Mouse (Mus musculus): ENCODE data around the gene Gm45711. TPM values are rescaled to one million over a fixed set of nuclear protein-coding genes. Genes with fewer than 3 reads are reported as not detected.
"Not testable (repeated sequence)": the region's sequence is repeated elsewhere in the genome, so short reads cannot be mapped to it uniquely, and the experiment has no call there.

Gm45711 gene
- not detected in 2 replicates for polyA plus RNA-seq (2015; fragmentation: Nextera tagmentation; extraction: Ambion mirVana)

DNA sequence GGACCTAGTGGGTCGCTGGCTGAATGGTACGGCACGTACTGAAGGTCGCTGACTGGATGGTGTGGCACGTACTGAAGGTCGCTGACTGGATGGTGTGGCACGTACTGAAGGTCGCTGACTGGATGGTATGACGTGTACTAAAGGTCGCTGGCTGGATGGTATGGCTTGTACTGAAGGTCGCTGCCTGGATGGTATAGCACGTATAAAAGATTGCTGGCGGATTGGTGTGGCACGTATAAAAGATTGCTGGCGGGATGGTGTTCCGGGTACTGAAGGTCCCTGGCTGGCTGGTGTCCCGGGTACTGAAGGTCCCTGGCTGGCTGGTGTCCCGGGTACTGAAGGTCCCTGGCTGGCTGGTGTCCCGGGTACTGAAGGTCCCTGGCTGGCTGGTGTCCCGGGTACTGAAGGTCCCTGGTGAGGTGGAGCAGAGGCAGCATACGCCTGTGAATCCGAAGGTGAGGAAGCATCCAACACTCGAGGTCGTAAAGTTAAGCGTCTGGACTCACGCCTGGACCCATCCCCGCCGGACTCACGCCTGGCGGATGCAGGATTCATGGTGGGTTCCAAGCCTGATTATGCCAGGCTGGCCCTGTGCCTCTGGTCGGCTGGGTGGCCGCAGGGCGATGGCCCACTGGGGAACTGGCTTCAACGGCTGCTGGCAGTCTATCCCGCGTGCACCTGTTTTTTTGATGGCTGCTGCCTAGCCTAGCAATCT is at the start of gene Gm45711, which contains the start of gene Cmtm1:
Gene Gm45711 (minus strand): TSS at position 641 of the 715 bp plus-strand sequence.
Gene Cmtm1 (minus strand): TSS at position 705 of the 715 bp plus-strand sequence.
- 87% methylated on average over 36 of the region's 36 CpGs for WGBS
- H3K27ac ChIP-seq (ENCODE audit: low read length); H3K36me3 ChIP-seq (ENCODE audit: insufficient read depth, low read length); ATAC-seq (ENCODE audit: low FRiP score, low TSS enrichment); H3K9me3 ChIP-seq (ENCODE audit: low read length); H3K4me2 ChIP-seq (replicated peaks; ENCODE audit: low read depth, low read length); H3K4me1 ChIP-seq (ENCODE audit: insufficient read depth, low read length); H3K9ac ChIP-seq (replicated peaks; ENCODE audit: low read length); H3K4me3 ChIP-seq (ENCODE audit: low read length); H3K27me3 ChIP-seq (ENCODE audit: insufficient read depth, low read length): not testable (repeated sequence)

DNA sequence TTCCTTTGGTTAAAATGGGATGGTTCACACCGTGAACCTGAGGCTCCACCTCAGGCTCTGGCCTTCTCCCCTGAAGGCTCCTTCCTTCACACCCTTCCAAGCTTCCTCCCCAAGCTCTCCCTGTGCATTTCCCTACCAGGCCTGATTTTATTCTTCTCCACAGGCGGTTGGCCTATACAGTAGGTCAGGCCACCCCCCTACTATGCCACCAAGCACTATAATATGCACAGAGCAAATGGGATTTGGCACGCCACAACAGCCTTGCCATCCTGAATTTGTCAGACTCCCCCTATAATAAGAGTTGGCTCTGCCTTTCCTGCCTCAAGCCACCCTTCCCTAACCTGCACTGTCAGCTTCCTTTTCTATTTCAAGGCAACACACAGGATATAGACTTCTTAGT is 48.8 kb upstream of the Gm45711 start:
- Histone ChIP-seq H3K27me3 (ENCODE audit: insufficient read depth, low read length) (no peaks in the 10 kb centered on the region), H3K4me2 (replicated peaks; ENCODE audit: low read depth, low read length) (no peak overlapping the region), H3K9ac (replicated peaks; ENCODE audit: low read length) (no peak overlapping the region), H3K27ac (ENCODE audit: low read length) (no peak overlapping the region), H3K9me3 (ENCODE audit: low read length) (no peaks in the 10 kb centered on the region), H3K4me3 (ENCODE audit: low read length) (no peak overlapping the region), H3K36me3 (ENCODE audit: insufficient read depth, low read length) (peaks cover 22% of the 10 kb centered on the region; the same call in 1 of the 2 replicates), H3K4me1 (ENCODE audit: insufficient read depth, low read length) (peaks cover 7% of the 10 kb centered on the region)
- ATAC-seq (ENCODE audit: low FRiP score, low TSS enrichment), result no peak
- 85% methylated on average over 3 of the region's 3 CpGs for WGBS

DNA sequence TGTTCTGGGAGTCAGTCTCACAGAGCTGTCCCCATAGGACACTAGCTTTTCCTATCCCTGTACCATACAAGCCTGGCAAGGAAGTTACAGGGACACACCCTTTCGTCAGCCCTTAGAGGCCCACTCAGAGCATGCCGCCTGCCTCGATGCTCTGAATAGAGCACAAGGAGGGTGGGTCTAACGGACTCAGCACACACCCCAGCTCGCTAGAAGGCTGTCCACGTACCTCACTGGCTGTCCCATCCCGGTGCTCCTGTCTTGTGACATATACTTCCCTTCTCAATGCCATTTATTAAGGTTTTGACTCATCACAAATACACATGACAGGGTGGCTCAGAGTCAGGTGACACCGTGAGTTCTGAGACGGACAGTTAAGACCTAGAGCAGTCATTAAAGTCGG is 44.6 kb upstream of the Gm45711 start:
- Histone ChIP-seq H3K9me3 (ENCODE audit: low read length) (no peaks in the 10 kb centered on the region), H3K4me2 (replicated peaks; ENCODE audit: low read depth, low read length) (no peak overlapping the region), H3K9ac (replicated peaks; ENCODE audit: low read length) (no peak overlapping the region), H3K27me3 (ENCODE audit: insufficient read depth, low read length) (no peaks in the 10 kb centered on the region), H3K27ac (ENCODE audit: low read length) (no peak overlapping the region), H3K4me3 (ENCODE audit: low read length) (no peak overlapping the region), H3K4me1 (ENCODE audit: insufficient read depth, low read length) (no peaks in the 10 kb centered on the region; the same call in 1 of the 2 replicates), H3K36me3 (ENCODE audit: insufficient read depth, low read length) (peaks cover 25% of the 10 kb centered on the region)
- no peak for ATAC-seq (ENCODE audit: low FRiP score, low TSS enrichment)
- 82% methylated on average over 10 of the region's 10 CpGs for WGBS

DNA sequence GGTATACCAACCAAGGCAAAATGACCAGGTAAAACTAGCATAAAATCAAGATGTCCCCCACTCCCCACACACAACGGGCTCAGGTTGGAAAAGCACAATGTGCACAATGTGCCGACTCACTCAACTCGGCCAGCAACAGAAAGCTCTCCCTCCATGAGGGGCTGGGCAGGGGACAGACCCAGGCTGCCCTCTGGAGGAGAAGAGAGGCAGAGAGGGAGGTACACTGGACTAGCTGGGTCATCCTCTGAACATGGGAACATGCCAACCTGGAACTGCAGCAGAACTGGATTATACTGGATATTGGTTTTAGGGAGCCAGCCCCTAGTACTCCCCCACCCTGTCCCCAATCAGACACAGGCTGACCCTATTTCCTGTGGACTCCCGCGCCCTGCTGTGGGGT is 43.3 kb upstream of the Gm45711 start:
- Histone ChIP-seq H3K9ac (replicated peaks; ENCODE audit: low read length) (no peak overlapping the region), H3K9me3 (ENCODE audit: low read length) (no peaks in the 10 kb centered on the region), H3K4me3 (ENCODE audit: low read length) (no peak overlapping the region), H3K27ac (ENCODE audit: low read length) (no peak overlapping the region), H3K27me3 (ENCODE audit: insufficient read depth, low read length) (no peaks in the 10 kb centered on the region), H3K36me3 (ENCODE audit: insufficient read depth, low read length) (peaks cover 25% of the 10 kb centered on the region), H3K4me1 (ENCODE audit: insufficient read depth, low read length) (no peaks in the 10 kb centered on the region; the same call in 1 of the 2 replicates), H3K4me2 (replicated peaks; ENCODE audit: low read depth, low read length) (no peak overlapping the region)
- peak; percentile 42; the same call in 1 of the 2 replicates for ATAC-seq (ENCODE audit: low FRiP score, low TSS enrichment)
- WGBS, result 56% methylated on average over 5 of the region's 5 CpGs

DNA sequence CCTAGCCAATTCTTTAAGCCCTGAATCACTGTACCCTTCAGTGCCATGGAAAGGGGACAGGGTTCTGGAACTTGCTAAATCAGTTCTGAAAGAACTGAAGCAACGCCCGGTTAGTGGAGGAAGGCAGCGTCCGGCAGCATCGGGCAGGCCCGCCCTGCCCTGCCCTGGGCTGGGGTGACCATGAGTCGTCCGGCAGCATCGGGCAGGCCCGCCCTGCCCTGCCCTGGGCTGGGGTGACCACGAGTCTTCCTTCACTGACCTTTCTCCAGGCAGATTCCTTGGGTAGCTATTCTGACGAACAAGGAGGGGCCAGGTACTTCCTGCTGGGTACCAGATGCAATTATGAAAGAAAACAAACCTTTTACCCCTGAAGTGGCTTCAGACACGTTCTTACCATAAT is 40.2 kb upstream of the Gm45711 start:
- no peaks in the 10 kb centered on the region for H3K9me3 ChIP-seq (ENCODE audit: low read length)
- H3K36me3 ChIP-seq (ENCODE audit: insufficient read depth, low read length), result peaks cover 23% of the 10 kb centered on the region
- H3K4me3 ChIP-seq (ENCODE audit: low read length), result no peak overlapping the region
- no peak overlapping the region for H3K4me2 ChIP-seq (replicated peaks; ENCODE audit: low read depth, low read length)
- WGBS, result 68% methylated on average over 13 of the region's 13 CpGs
- ATAC-seq (ENCODE audit: low FRiP score, low TSS enrichment), result no peak
- H3K9ac ChIP-seq (replicated peaks; ENCODE audit: low read length), result no peak overlapping the region
- H3K4me1 ChIP-seq (ENCODE audit: insufficient read depth, low read length), result no peaks in the 10 kb centered on the region; the same call in 1 of the 2 replicates
- no peak overlapping the region for H3K27ac ChIP-seq (ENCODE audit: low read length)
- H3K27me3 ChIP-seq (ENCODE audit: insufficient read depth, low read length), result no peaks in the 10 kb centered on the region

DNA sequence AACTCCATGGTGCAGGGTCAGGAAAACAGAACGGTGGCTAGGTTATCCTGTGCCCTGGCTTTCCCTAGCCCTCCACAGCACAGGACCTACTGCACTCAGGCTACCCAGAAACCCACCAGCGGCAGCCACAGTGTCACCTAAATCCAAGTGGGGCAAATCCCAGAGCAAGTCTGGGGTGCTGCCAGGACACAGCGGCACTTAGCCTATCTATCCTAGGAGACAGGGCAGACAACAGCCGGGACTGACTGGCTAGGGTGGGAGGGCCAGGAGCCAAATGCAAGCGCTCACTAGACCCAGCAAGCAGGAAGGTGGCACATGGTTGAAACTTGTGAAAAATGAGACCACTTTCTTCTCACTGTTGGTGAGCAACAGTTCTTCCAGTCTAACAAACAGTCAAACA is 39.1 kb upstream of the Gm45711 start:
- no peak overlapping the region for H3K27ac ChIP-seq (ENCODE audit: low read length)
- no peaks in the 10 kb centered on the region for H3K9me3 ChIP-seq (ENCODE audit: low read length)
- ATAC-seq (ENCODE audit: low FRiP score, low TSS enrichment), result no peak
- H3K4me1 ChIP-seq (ENCODE audit: insufficient read depth, low read length), result peaks cover 3% of the 10 kb centered on the region; the same call in 1 of the 2 replicates
- H3K4me3 ChIP-seq (ENCODE audit: low read length), result no peak overlapping the region
- H3K27me3 ChIP-seq (ENCODE audit: insufficient read depth, low read length), result no peaks in the 10 kb centered on the region
- H3K4me2 ChIP-seq (replicated peaks; ENCODE audit: low read depth, low read length), result no peak overlapping the region
- 82% methylated on average over 5 of the region's 5 CpGs for WGBS
- H3K36me3 ChIP-seq (ENCODE audit: insufficient read depth, low read length), result peaks cover 19% of the 10 kb centered on the region
- no peak overlapping the region for H3K9ac ChIP-seq (replicated peaks; ENCODE audit: low read length)

DNA sequence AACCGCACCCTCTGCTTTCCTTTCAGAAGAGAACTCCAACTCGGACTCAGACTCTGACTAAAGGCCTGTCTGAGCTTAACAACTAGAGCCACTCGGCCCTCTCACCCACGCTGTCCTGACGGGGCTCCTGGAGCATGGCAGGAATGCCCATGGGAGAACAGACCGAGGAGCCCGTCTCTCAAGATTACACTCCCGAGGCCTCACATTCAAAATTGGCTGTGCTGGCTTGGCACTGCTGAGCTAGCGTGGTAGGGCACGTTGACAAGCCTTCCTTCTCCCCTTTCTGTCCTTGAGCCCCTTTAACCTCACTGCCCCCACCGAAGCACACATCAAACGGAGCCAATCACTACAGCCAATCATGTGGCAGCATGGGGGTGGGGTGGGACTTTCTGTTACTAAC is 36.8 kb upstream of the Gm45711 start:
- peaks cover 7% of the 10 kb centered on the region for H3K4me1 ChIP-seq (ENCODE audit: insufficient read depth, low read length)

DNA sequence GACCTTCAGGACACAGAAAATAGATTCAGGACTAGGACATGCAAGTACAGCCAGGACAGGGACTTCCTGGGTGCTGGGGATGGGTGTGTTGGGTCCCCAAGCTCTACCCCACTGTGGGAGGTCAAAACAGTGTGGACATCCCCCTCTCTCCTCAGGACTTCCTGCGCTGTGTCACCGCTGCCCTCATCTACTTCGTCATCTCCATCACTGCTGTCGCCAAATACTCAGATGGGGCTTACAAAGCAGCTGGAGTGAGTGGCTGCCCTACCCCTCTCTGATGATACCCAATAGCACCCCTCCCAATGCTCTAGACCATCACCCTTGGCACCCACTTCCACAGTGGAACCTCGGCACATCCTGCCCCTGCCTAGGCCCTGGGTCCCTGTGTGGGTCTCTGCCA is 34.7 kb upstream of the Gm45711 start:
- Histone ChIP-seq H3K9ac (replicated peaks; ENCODE audit: low read length) (no peak overlapping the region), H3K36me3 (ENCODE audit: insufficient read depth, low read length) (peaks cover 21% of the 10 kb centered on the region), H3K27ac (ENCODE audit: low read length) (no peak overlapping the region), H3K9me3 (ENCODE audit: low read length) (no peaks in the 10 kb centered on the region), H3K4me2 (replicated peaks; ENCODE audit: low read depth, low read length) (no peak overlapping the region), H3K27me3 (ENCODE audit: insufficient read depth, low read length) (no peaks in the 10 kb centered on the region), H3K4me1 (ENCODE audit: insufficient read depth, low read length) (peaks cover 13% of the 10 kb centered on the region), H3K4me3 (ENCODE audit: low read length) (no peak overlapping the region)
- ATAC-seq (ENCODE audit: low FRiP score, low TSS enrichment), result no peak
- 93% methylated on average over 5 of the region's 5 CpGs for WGBS

More for the DNA sequence above, 36.8 kb upstream of the Gm45711 start:
- Histone ChIP-seq H3K27ac (ENCODE audit: low read length) (no peak overlapping the region), H3K4me2 (replicated peaks; ENCODE audit: low read depth, low read length) (no peak overlapping the region), H3K9ac (replicated peaks; ENCODE audit: low read length) (no peak overlapping the region), H3K4me3 (ENCODE audit: low read length) (no peak overlapping the region), H3K36me3 (ENCODE audit: insufficient read depth, low read length) (peaks cover 21% of the 10 kb centered on the region), H3K9me3 (ENCODE audit: low read length) (no peaks in the 10 kb centered on the region), H3K27me3 (ENCODE audit: insufficient read depth, low read length) (no peaks in the 10 kb centered on the region)
- 58% methylated on average over 12 of the region's 12 CpGs for WGBS
- no peak for ATAC-seq (ENCODE audit: low FRiP score, low TSS enrichment)

DNA sequence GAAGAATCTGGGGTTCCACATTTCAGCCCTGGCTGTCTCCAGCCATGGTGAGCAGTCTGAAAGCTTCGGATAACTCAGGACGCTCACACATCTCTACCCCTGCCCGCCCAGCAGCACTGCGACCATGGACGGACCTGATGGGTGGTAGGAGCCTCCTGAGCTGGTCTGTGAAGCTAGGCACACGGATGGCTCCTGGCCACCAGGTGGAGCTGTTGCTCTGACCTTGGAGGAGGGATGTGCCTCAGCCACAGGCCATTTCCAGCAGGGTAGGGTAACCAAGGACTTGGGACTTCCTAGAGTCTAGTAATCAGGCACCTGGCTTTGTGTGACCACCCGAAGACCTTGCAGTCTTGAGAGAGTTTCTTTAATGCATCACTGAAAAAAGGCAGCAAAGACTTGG is 34.1 kb upstream of the Gm45711 start:
- Histone ChIP-seq H3K36me3 (ENCODE audit: insufficient read depth, low read length) (peaks cover 21% of the 10 kb centered on the region), H3K4me1 (ENCODE audit: insufficient read depth, low read length) (peaks cover 18% of the 10 kb centered on the region), H3K9me3 (ENCODE audit: low read length) (no peaks in the 10 kb centered on the region), H3K4me2 (replicated peaks; ENCODE audit: low read depth, low read length) (no peak overlapping the region), H3K27ac (ENCODE audit: low read length) (no peak overlapping the region), H3K27me3 (ENCODE audit: insufficient read depth, low read length) (no peaks in the 10 kb centered on the region), H3K4me3 (ENCODE audit: low read length) (no peak overlapping the region), H3K9ac (replicated peaks; ENCODE audit: low read length) (no peak overlapping the region)
- 10% methylated on average over 7 of the region's 7 CpGs for WGBS
- peak; percentile 31; the same call in 1 of the 2 replicates for ATAC-seq (ENCODE audit: low FRiP score, low TSS enrichment)

DNA sequence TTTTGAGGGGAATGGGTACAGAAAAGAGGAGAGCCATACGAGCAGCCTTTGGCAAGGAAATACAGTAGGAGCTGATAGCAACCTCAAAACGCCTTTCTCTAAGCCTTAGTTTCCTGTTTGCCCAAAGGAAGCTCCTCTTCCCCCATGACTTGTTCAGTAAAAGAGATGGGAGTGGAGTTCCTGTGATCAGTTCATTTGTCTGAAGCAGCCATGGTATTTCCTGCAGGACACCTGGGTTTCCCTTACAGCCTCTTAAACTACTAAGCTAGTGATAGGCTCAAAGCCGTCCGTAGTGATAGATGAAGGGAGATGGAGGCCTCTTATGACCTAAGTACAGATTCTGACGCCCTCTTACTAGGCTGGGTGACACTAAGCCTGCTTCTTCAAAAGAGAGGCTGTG is 32.5 kb upstream of the Gm45711 start:
- H3K4me3 ChIP-seq (ENCODE audit: low read length), result no peak overlapping the region
- H3K27me3 ChIP-seq (ENCODE audit: insufficient read depth, low read length), result no peaks in the 10 kb centered on the region
- H3K27ac ChIP-seq (ENCODE audit: low read length), result no peak overlapping the region
- peaks cover 18% of the 10 kb centered on the region for H3K4me1 ChIP-seq (ENCODE audit: insufficient read depth, low read length)
- H3K4me2 ChIP-seq (replicated peaks; ENCODE audit: low read depth, low read length), result no peak overlapping the region
- ATAC-seq (ENCODE audit: low FRiP score, low TSS enrichment), result no peak
- no peaks in the 10 kb centered on the region for H3K9me3 ChIP-seq (ENCODE audit: low read length)
- H3K9ac ChIP-seq (replicated peaks; ENCODE audit: low read length), result no peak overlapping the region
- WGBS, result 69% methylated on average over 5 of the region's 5 CpGs
- H3K36me3 ChIP-seq (ENCODE audit: insufficient read depth, low read length), result peaks cover 15% of the 10 kb centered on the region
